Mouse (Mus musculus) layer of hippocampus, adult 8-10 months (tissue): ENCODE measurements around the gene Plcxd3. TPM values are rescaled to one million over a fixed set of nuclear protein-coding genes. Genes with fewer than 3 reads are reported as not detected.
"Not testable (repeated sequence)": the region's sequence is repeated elsewhere in the genome, so short reads cannot be mapped to it uniquely, and the experiment has no call there.

ENCODE experiments used
- DNase-seq, 2 experiments: peaks; one replicate each; pipeline ENCODE4 v3.0.0; 2022; ENCODE audit warnings: low spot score in 2 of 2
- total RNA-seq, 4 experiments: library from RNA; stranded (reverse); gene quantifications; 2 replicates each; pipeline ENCODE4 v1.2.4; 2022

The Plcxd3 gene
- total RNA-seq, 4 experiments from 2014 or later, result 22.9 to 28.6 (median 24.4) TPM

- DNase-seq, result no peak
Measured at GRCm38 (mm10) chr15:4559121-4559520, 183.8 kb downstream of the Plcxd3 start.

GRCm38 (mm10) chr15:4561431-4561970 is 186.2 kb downstream of the Plcxd3 start:
- no peak for DNase-seq

- DNase-seq, result not testable (repeated sequence)
Measured at GRCm38 (mm10) chr15:4595521-4595920, 220.2 kb downstream of the Plcxd3 start.

GRCm38 (mm10) chr15:4598661-4599060 is 223.4 kb downstream of the Plcxd3 start:
- not testable (repeated sequence) for DNase-seq

- not testable (repeated sequence) for DNase-seq
Measured at GRCm38 (mm10) chr15:4599331-4599730, 224.0 kb downstream of the Plcxd3 start.

- no peak for DNase-seq
Measured at GRCm38 (mm10) chr15:4605630-4606029, 230.3 kb downstream of the Plcxd3 start.
